Mouse (Mus musculus) ES-E14 (cell line): ENCODE measurements at regions not wholly inside any gene's neighbourhood (a gene's known extent, or its start where the extent isn't known, plus 50 kb on each side); places are given as distances from the start of the nearest gene placed in this dataset.

Source experiments
- CHD2 ChIP-seq: IDR thresholded peaks from 2 replicates; pipeline ENCODE4 v1.6.1; 2014; ENCODE audit warnings: mild to moderate bottlenecking, low read depth, low read length, inconsistent platforms
- MAFK ChIP-seq: IDR thresholded peaks from 2 replicates; pipeline ENCODE4 v1.6.1; 2014; ENCODE audit warnings: mild to moderate bottlenecking, low read depth, low read length, inconsistent platforms; ENCODE audit not compliant: insufficient read depth
- ZNF384 ChIP-seq: IDR thresholded peaks from 2 replicates; pipeline ENCODE4 v1.6.1; 2012; ENCODE audit warnings: low read depth, low read length, inconsistent platforms

DNA sequence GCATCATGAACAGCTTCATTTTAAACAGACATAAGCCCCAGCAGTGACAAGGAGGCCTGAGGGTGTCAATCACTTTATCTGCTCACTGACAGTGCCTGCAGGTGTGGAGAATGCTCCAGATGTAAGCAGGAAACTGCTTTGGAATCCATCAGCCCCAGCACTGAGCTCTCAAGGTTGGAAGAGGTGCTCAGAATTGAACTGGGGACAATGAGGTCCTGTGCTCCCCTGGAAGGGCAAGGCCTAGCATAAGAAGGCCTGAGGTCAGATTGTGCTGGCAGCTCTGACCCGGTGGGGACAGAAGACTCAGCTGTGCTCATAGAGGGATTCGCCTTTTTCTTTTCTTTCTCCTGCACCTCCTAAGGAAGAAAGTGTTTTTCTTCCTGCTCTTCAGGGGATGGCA, 82.2 kb upstream of the Lgalsl start:
- TF ChIP-seq CHD2 = no peak
- TF ChIP-seq MAFK = no peak
- no peak for TF ChIP-seq ZNF384
